Mouse (Mus musculus) T-helper 17 cell (primary cell): ENCODE data around the gene Hist1h2bh.
"Not testable (repeated sequence)": the region's sequence is repeated elsewhere in the genome, so short reads cannot be mapped to it uniquely, and the experiment has no call there.

Source experiments
- in situ Hi-C, 2 experiments: fragments of 300-600 bp; cut with MboI, MseI; formaldehyde crosslinking; loops; 1 replicate in 1 of 2; 2 replicates in 1 of 2; pipeline ENCODE4 v1.15.1; 2025; ENCODE audit warnings: high pct_unique_total_duplicates in 2 of 2

Hist1h2bh gene

DNA sequence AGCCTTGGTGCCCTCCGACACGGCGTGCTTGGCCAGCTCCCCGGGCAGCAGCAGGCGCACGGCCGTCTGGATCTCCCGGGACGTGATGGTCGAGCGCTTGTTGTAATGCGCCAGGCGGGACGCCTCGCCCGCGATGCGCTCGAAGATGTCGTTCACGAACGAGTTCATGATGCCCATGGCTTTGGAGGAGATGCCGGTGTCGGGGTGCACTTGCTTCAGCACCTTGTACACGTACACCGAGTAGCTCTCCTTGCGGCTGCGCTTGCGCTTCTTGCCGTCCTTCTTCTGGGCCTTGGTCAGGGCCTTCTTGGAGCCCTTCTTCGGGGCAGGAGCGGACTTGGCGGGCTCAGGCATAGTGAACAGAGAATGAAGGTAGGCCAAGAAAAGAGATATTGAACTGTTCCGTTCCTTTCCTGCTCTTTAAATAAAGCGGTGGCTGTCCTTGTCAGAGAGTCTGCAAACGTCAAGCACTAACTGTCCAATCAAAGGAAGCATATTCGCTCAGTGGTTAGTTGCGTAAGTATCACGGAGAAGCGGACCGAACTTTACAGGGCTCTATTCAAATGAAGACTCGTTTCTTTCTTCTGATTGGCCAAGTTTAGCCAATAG is at the start of gene Hist1h2bh:
Gene Hist1h2bh (minus strand): TSS at position 394 of the 609 bp plus-strand sequence.
- in situ Hi-C loops = not testable (repeated sequence)

DNA sequence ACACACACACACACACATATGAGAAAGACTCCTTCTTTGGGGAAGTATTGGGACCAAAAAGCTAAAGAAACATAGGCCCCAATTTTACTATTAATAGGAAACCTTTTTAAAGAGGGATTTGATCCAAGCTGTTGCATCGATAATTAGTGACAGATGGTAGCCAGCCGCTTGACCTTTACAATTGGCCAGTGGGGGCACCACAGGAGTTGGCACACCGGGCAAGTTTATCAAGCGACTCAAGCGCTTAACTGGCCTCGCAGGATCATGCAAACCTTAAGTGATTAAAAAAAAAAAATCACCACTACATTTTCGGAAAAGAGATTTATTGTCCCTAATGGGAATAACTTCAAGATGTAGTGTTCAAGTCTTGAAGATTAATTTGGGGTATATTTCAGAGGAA is 49.4 kb upstream of the Hist1h2bh start:
- in situ Hi-C loops = no loop called here

DNA sequence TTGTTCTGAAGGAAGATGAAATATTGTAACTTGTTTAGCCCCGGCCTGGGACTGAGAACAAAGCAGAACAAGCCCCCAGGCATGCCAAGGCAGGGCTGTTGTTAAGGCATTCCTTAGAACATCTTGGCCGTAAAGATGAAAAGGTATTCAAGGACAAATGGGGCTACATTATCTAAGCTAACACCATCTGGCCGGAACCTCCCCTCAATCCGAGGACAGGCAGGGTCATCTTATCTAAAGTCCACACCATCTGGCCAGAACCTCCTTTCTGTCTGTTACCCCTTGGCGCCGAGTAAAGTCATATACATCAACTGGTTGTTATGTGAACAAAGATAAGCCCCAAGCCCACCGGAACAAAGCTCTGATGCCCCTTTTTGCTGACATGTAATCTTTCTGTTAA is 48.7 kb upstream of the Hist1h2bh start:
- in situ Hi-C loops = not testable (repeated sequence)

DNA sequence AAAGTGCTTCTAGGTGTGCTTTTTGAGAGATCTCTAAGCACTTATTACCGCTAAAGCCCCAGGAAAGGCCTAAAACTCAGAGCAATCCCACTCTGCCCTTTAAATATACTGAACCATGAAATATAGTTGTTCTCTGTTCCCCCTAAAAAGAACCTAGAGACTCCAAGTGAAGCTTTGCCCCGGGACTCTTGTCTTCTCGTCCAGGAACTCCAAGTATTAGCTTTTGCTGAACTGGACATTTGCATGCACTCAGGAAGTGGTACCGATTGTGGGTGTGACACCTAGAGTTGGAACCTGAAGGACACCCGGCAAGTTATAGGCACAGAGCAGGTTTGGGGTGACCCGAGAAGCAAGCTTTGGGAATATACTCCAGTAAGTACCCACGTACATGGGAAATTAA is 48.0 kb upstream of the Hist1h2bh start:
- in situ Hi-C loops = no loop called here

DNA sequence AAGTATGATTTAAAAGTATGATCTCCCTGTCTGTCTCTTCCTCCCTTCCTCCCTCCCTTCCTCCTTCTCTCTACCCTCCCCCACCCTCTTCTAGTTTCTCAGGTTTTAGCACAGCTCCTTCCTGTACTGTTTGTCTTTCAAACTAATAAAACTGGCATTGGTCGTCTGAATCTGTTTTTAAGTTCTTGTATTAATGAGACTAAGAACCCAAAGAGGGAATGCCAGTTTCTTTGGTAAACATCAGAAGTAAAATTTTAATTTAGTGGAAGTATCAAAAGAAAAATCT is 43.7 kb upstream of the Hist1h2bh start:
- in situ Hi-C loops = no loop called here

DNA sequence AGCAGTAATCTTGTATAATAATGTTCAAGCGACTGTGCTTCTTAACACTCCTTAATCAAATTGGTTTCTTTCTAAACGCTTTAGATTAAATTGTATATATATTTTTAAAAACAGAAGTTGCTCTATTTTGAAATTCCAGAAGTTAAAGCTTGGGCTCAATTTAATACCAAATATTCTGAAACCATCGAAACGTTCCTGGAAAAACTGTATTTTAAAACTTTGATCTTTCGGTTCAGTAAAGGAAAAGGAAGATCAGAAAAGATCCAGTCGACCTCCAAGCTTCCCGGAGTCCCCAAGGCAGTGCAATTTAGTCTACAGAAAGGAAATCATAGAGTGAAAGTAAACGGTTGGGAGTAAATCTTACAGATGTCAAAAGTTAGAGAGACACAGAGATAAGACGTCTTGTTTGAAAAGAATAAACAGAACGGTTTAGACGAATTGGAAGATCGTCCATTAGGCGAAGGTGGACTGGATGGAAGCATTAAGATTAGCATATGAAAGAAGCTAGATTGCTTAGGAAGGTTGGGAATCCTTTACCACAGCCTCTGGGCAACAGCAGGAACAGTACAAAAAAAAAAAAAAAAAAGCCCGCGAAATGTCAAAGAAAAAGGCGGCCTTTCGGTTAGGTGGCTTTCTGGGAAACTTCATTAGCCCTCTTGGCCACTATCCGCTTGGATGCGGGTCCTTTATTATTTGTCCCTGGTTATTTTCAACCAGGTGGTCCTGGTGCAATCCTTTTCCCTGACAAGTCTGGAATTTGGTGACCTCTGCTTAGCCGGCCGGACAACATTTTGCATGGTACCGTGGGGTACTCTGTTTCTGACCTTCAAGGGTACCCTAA is 43.1 kb upstream of the Hist1h2bh start:
- in situ Hi-C loops = no loop called here

DNA sequence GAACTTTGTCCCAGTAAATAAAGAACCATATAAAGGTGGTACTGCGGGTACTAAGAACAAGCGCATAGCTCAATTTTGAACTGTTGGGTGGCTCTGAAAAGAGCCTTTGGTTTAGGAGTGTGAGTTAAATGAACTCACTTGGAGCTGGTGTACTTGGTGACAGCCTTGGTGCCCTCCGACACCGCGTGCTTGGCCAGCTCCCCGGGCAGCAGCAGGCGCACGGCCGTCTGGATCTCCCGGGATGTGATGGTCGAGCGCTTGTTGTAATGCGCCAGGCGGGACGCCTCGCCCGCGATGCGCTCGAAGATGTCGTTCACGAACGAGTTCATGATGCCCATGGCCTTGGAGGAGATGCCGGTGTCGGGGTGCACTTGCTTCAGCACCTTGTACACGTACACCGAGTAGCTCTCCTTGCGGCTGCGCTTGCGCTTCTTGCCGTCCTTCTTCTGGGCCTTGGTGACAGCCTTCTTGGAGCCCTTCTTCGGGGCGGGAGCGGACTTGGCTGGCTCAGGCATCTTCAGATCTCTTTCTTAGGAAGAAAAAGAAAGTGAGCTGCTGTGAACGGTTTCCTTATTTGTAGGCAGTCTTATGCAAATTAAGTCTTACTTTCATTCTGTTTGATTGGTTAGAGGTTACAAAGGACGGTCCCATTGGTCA is 42.4 kb upstream of the Hist1h2bh start:
- in situ Hi-C loops = not testable (repeated sequence)

DNA sequence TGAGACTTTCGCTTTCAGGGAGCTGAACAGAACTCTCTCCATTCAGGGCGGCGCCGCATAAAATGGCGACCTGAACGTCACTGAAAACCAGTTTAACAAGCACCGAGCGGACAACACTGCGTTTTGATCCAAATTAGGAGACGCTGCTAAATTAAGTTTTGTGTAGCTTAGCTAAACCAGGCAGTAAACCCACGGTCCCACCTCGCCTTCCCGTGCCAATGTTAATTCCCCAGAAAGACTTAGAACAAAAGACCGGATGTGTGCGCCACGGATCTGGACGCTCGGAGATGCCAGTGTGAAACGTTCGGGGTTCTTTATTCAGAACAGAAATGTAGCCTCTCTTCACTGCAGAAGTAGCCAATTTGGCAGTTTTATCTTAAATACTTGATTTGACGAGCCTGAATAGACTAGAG is 41.8 kb upstream of the Hist1h2bh start:
- in situ Hi-C loops = no loop called here

DNA sequence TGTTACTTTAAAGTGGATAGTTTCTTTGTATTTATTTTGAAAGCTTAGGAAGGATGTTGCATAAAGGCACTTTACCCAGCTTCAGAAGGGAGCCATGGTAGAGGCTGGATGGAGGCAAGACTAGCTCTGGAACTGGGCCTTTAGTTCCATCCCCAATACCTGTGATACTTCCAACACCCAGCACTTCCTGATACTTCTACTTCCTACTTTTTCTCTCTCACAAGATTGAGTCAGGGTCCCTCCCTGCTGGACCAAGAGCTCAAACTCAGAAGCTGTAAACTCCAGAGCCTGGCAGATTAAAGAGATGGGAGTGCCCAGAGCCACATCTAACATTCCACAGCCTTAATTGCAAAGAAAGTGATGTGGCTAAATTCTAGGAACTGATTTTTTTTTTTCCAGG is 41.1 kb upstream of the Hist1h2bh start:
- in situ Hi-C loops = loop anchor here in 1 of 2 experiments (5.0 kb wide), 1 partner anchor 52 kb away; the partner anchor contains the start of genes Hist1h2af and Hist1h4h

DNA sequence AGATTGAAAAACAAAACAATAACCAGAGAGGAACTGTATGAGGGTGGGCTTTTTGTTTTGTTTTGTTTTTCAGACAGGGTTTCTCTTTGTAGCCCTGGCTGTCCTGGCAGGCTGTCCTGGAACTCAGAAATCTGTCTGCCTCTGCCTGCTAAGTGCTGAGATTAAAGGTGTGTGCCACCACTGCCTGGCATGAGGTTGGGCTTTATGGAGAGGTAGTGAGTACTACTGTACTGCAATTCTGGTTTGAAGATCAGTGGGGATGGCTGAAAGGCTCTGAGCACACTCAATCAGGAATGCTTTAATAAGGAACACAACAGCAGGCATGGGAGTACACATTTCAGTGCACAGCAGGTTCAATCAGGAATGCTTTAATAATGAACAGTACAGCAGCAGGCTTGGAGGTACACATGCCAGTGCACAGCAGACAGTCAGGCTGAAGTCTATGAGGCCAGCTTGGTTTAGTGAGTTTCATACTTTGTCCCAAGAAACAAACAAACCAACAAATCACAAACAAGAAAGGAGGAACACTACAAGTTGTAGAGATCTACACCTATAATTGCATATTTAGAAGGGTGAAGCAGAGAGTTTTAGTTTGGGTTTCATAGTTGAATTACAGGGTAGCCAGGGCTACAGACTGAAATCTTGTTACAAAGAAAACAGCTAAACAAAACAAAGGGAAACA is 40.3 kb upstream of the Hist1h2bh start:
- in situ Hi-C loops = loop anchor here in 1 of 2 experiments (5.0 kb wide), 1 partner anchor 51 kb away; the partner anchor contains the start of genes Hist1h2af and Hist1h4h

DNA sequence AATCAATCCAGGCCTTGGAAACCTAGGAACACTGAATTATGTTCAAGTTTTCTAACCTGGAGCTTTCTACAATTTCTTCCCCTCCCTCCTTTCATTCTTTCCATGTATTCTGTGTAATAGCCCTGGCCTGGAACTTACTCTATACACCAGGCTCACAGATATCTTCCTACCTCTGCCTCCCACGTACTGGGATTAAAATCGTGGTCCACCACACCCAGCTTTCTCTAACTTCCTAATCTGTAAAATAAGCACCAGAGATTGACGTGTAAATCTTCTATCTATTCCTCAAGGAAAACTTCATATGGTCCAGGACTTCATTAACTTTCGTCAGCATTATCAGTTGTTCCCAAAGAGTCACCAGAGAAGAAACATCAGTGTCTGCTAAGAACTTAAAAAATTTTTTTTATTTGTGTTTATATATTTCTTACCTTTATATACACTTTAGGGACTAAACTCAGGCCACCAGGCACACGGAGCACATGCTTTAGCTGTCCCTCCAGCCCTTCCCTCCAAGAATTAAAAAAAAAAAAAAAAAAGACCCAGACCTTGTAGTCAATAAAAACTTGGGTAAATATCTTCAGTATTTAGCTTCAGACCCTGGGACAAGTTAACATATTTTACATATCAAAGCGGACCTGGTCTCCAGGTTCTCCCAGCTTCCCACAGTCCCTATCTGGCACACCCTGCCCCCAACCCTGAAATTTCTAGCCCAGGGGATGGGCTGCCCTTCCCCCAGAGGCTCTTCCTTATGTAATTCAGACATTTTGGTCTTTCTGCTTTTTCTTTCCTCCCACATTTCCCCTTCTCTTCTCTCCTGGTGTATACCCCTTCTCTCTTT is 39.2 kb upstream of the Hist1h2bh start:
- in situ Hi-C loops = loop anchor here in 1 of 2 experiments (5.0 kb wide), 1 partner anchor 50 kb away; the partner anchor contains the start of genes Hist1h2af and Hist1h4h

DNA sequence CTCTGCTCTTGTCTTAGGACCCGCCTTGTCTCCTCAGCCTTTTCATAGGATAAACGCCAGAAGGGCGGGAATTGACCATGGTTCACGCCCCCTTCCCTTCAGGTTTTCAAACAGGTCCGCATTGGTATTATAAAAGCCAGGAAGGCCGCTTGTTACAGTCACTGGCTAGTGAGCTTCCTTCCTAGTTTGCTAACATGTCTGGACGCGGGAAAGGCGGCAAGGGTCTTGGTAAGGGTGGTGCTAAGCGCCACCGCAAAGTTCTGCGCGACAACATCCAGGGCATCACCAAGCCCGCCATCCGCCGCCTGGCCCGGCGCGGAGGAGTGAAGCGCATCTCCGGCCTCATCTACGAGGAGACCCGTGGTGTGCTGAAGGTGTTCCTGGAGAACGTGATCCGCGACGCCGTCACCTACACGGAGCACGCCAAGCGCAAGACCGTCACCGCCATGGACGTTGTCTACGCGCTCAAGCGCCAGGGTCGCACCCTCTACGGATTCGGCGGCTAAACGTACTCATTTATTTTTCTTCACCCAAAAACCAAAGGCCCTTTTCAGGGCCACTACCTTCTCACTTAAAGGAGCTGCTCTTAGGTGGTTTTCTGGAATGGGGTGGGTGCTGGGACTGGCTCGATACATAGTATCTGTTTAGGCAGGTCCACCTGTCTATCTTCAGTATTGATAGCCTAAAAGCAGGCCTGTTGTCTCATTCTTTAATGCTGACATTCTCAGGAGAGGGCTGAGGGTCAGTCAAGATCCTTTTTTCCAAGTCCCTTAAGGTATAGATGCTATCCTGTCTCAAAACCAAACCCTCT is 38.4 kb upstream of the Hist1h2bh start, which contains the start of gene Hist1h4d:
Gene Hist1h4d (plus strand): TSS at position 191 of the 811 bp plus-strand sequence.
- in situ Hi-C loops = loop anchor here in 1 of 2 experiments (5.0 kb wide), 1 partner anchor 49 kb away; the partner anchor contains the start of genes Hist1h2af and Hist1h4h

DNA sequence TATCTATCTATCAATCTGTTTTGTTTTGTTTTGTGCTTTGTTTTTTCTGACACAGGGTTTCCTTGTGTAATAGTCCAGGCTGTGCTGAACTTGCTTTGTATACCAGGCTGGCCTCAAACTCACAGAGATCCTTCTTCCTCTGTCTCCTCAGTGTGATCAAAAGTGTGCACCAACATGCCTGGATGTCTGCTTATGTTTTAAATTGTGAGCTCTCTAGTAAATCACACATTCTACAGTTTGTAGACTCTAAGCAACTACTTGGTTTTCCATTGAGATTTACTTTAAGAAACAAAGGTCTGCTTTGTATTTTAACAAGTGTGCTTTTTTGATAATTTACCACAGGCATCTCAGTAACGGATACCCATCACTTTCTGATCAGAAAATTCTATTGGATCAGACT is 34.6 kb upstream of the Hist1h2bh start:
- in situ Hi-C loops = loop anchor here in 1 of 2 experiments (5.0 kb wide), 1 partner anchor 41 kb away; the partner anchor contains the start of gene Hist1h3g

DNA sequence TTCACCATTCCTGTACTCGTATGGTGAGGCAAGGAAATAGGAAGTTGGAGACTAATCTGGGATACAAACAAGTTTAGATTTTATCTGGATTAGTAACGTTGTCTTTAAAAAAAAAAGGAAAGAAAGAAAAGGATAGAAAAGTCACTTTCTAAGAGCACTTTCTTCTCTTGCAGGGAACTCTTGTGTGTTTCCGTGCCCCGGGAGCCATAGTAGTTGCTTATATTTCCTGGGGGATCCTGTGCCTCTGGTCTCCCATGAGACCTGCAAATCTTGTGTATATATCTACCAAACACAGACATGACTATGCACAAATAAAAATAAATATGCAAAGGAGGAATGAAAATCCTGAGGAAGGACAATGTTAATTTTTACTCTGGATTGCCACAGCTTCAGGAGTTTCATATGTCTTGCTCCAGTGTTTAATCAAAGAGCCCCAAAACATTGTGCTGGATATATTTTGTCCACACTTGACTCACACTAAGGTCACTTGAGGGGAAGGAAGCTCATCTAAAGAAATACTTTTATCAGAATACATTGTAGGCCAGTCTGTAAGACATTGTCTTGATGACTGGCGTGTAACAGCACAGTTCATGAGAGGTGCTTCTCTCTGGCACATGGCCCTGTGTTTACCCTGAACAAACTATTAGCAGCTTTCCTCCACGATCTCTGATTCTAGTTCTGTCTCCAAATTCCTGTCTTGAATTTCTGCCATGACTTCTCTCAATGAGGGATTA is 33.9 kb upstream of the Hist1h2bh start:
- in situ Hi-C loops = loop anchor here in 1 of 2 experiments (5.0 kb wide), 1 partner anchor 40 kb away; the partner anchor contains the start of gene Hist1h3g

DNA sequence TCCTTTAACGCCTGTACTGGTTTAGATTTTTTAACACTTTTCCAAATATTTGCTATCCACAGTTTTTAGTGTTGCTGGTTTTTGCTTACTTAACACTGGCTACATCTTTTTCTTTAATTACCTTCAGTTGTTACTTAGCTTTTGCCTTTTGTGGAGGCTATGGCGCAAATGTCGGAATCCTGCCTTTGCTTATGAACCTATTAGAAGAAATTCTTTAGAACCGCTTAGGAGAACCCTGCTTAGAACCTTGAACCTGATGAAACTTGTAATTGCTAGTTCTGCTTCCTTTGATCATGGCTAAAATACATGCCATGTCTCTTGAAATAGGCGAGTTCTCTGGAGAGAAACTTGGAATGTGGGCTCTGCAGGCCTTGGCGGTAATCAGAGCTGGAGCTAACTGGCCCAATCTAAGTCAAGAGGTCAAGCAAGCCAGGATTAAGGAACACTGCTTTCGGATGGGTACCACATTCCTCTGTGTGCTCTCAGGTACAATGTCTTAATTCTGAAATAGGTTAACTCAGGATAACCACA is 33.2 kb upstream of the Hist1h2bh start:
- in situ Hi-C loops = loop anchor here in 1 of 2 experiments (5.0 kb wide), 1 partner anchor 39 kb away; the partner anchor contains the start of gene Hist1h3g

DNA sequence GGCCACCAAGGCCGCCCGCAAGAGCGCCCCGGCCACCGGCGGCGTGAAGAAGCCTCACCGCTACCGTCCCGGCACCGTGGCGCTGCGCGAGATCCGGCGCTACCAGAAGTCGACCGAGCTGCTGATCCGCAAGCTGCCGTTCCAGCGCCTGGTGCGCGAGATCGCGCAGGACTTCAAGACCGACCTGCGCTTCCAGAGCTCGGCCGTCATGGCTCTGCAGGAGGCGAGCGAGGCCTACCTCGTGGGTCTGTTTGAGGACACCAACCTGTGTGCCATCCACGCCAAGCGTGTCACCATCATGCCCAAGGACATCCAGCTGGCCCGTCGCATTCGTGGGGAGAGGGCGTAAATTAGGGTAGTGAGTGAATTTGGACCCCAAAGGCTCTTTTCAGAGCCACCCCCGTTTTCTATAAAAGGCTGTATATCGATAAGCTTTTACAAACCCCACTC is 32.7 kb upstream of the Hist1h2bh start:
- in situ Hi-C loops = loop anchor here in 1 of 2 experiments (5.0 kb wide), 1 partner anchor 39 kb away; the partner anchor contains the start of gene Hist1h3g

DNA sequence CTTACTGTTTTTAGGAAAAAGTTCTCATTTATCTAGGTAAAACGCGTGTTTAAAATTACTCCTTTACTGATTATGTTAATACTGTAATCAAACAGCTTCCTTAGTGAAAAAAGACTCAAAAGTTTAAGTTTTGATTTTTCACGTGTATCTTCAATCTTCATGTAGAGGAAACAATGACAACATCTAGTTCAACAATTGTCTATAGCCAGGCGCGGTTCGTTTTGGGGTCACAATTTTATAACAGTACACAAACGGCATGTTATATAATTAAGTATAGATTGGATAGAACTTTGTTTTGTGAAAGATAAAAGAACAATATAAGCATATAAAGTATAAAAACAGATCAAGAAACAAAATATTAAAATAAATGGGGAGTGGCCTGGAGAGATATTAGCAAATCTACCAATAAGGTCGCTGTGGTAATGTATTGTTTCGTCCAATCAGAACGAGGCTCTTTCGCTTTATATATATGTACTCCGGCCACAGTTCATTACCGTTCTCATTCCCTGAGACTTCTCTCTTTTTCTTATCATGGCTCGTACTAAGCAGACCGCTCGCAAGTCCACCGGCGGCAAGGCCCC is 32.2 kb upstream of the Hist1h2bh start, which contains the start of gene Hist1h3d:
Gene Hist1h3d (plus strand): TSS at position 493 of the 581 bp plus-strand sequence.
- in situ Hi-C loops = loop anchor here in 1 of 2 experiments (5.0 kb wide), 1 partner anchor 38 kb away; the partner anchor contains the start of gene Hist1h3g
